Mouse (Mus musculus) right cerebral cortex, adult 18-20 months (tissue): Measurements from ENCODE around the gene Hist1h4c.
A peak's percentile ranks its signal among the peaks of the same experiment; 100 is the strongest.
"Not testable (repeated sequence)": the region's sequence is repeated elsewhere in the genome, so short reads cannot be mapped to it uniquely, and the experiment has no call there.

Source experiments
- DNase-seq: peaks from one replicate; pipeline ENCODE4 v3.0.0; 2022; ENCODE audit warnings: mixed read lengths

The Hist1h4c gene

DNA sequence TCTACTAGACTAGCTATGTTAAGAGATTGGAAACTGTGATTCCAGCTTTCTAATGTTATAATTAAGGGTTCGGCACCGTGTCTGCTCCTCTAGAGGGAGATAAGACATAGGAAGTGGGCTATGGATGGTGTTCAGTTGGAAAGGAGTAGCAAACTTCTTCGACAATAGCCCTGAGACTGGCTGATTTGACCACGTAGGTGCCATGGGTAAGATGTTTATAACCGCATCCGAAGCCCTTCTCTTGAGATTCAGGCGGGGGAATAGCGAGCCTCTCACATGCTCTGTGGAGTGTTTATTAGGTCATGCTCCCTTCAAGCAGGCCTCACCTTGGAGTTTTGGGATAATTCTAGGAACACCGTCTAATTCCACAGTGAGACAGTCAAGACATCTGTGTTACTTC lies 3.3 kb downstream of the Hist1h4c start:
- no peak for DNase-seq

DNA sequence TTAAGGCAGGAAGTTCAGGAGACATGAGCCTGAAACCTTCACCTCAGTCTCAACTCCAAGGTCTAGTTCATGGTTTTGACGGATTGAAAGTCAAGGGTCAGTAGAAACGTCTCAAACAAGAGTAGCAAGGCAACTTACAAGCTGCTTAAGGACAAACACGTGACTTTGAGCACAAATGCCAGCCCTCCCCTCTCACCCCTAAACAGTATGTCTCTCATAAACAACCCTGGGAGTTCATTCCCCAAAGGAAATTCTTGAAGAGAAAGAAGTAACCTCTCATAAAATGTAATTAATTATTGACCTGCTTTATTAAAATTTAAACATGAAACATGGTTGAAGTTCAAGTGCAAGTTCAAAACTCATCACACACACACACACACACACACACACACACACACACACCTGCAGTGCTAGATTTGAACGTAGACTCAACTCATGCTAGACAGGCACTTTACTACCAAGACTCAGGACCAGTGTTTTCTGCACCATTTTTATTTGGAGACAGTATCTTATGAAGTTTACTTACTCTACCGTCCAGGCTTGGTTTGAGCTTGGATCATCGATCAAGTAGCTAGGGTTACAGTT lies 4.3 kb downstream of the Hist1h4c start:
- no peak for DNase-seq

DNA sequence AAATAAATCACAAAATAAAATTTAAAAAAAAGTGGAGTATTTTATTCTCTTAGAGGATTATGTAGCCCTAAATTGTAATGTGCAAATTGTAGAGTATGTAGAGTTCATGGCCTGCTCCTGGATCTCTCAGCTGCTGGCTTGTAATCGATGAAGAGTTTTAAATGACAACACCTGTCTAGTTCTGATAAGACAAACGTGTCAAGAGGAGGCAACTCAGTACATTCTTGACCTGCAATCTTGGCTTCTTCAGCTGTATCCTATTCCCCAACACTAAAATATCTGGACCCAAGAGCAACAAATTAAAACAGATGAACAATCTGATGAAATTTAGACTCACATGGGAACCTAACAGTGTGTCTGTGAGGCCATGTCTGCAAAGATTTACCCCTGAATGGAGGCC lies 8.8 kb downstream of the Hist1h4c start:
- DNase-seq, result no peak

DNA sequence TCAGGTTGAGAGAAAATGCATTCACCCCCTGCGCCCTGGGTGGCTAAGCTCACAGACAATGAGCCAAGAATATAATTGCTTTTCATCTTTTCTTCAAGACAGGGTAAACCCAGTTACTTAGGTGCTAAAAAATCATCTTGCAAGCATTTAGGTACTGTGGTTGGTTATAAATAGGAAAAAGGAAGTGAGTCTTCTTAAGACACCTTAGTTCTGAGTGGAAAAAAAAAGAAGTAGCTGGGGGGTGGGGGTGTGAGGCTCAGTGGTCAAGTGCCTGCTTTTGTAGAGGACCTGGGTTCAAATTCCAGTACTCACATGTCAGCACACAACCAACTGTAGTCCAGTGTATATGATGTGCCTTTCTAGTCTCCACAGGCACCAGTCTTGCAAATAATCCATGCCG lies 9.3 kb downstream of the Hist1h4c start:
- DNase-seq, result no peak

DNA sequence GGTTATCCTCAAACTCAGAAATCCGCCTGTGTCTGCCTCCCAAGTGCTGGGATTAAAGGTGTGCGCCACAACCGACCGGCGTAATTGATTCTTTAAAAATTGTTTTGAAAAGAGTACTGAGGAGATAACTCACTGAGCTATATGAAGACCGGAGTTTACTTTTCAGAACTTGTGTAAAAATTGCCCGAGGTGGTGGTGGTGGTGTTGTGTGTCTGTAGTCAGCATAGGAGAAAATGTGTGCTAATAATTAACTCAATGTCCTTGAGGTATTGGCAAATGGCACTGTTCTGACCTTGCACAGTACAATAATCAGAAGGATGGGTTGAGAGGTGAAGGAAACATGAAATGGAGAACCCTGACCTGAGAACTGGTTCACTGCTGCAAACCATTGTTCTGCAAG lies 10.3 kb downstream of the Hist1h4c start:
- DNase-seq, result no peak

DNA sequence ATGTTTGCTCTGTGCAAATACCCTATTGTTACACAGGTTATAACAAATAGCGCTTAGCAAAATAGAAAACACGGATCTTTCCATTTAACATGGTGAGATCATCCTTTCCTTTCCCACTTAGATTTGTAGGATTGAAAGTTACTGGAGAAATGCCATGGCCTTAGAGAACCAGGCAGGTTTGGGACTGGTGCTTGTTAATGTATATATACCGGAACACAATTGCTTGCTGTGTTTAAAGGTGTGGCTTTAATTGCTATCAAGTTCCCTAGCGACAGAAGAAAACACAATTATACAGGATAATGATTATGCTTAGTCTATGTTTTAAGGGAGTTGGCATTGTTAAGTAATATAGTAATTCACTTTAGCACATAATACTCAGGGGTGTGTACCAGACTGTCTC lies 11.1 kb downstream of the Hist1h4c start:
- DNase-seq, result no peak

DNA sequence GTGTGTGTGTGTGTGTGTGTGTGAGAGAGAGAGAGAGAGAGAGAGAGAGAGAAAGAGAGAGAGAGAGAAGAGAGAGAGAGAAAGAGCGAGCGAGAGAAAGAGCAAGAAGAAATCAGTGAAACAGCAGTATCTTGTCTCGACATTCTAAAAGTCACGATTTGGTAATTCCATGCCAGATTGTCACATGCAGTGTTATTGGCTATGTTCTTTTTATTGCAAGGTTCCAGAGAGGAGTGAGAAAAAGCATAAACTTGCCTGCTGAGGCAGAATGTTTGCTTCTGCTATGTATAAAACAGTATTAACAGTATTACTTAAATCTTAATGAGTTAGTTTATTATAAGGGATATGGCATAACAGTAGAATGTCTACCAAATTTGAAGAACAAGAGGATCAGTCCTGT lies 12.3 kb downstream of the Hist1h4c start:
- no peak for DNase-seq

DNA sequence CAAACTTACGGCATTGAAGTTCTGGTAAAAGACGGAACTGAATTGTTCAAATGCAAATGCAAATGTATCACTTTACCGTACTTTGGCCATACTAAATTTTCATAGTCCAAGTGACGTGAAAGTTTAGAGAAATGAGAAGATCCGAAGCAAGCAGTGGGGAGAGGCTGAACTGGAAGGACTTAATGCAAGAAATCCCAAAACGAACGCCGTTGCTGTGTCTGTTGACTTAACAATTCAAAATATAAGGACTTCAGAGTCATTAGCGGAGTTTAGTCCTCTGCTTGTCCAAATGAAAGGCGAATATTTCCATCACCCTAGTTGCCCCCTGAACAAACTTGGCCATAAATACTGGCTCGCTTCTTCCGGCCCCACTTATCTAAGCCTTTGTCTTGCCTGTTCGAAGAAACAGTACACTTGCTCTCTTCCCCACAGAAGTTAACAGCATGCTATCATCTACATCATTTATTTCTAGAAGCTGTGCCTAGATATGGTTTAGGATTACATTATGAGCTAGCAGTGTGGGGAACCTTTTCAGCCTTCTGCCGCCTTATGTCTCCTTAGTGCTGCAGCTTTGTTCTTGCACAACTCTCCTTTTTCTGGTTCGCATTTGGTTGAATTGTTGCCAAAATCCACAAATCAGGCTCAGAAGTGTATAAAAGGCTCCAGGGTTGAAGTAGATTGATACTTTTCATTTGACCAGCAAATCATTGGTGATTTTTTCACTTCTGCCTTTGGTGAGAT lies 13.0 kb downstream of the Hist1h4c start:
- no peak for DNase-seq

DNA sequence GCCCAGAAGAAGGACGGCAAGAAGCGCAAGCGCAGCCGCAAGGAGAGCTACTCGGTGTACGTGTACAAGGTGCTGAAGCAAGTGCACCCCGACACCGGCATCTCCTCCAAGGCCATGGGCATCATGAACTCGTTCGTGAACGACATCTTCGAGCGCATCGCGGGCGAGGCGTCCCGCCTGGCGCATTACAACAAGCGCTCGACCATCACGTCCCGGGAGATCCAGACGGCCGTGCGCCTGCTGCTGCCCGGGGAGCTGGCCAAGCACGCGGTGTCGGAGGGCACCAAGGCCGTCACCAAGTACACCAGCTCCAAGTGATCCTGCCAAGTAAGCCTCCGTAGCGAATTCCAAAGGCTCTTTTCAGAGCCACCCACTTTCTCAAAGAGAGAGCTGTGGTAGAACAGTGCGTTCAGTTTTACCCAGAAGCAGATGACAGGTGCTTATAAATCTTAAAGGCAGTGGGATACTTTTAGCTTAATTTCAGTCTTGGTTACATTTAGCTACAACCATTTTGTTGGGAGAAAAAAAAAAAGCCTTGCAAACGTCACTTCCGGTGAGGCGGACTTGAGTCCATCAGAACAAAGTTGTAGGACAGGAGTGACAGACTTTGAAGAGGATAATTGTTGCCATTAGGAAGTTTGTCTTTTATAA lies 13.8 kb downstream of the Hist1h4c start:
- peak; percentile 50 for DNase-seq

DNA sequence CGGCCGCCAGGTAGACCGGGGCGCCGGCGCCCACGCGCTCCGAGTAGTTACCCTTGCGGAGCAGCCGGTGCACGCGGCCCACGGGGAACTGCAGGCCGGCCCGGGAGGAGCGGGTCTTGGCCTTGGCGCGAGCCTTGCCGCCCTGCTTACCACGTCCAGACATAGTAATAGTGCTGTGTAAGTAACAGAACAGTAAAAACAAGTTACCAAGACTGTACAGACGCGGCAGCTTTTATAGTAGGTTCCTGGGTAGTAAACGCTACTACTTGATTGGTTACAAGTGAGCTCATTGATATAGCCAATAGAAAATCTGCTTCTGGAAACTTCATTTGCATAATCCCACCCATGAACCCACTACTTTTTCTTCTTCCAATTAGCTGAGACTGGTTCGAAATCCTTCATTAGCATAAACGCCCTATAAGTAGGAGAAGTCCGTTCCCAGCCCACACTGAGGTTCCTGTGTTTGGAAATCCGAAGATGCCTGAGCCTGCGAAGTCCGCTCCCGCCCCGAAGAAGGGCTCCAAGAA lies 14.4 kb downstream of the Hist1h4c start, which contains the start of the genes Hist1h2ac and Hist1h2bc:
TSS of gene Hist1h2ac (minus strand) at position 194 of the 527 bp plus-strand sequence.
TSS of gene Hist1h2bc (plus strand) at position 445 of the 527 bp plus-strand sequence.
- DNase-seq, result peak; percentile 88

DNA sequence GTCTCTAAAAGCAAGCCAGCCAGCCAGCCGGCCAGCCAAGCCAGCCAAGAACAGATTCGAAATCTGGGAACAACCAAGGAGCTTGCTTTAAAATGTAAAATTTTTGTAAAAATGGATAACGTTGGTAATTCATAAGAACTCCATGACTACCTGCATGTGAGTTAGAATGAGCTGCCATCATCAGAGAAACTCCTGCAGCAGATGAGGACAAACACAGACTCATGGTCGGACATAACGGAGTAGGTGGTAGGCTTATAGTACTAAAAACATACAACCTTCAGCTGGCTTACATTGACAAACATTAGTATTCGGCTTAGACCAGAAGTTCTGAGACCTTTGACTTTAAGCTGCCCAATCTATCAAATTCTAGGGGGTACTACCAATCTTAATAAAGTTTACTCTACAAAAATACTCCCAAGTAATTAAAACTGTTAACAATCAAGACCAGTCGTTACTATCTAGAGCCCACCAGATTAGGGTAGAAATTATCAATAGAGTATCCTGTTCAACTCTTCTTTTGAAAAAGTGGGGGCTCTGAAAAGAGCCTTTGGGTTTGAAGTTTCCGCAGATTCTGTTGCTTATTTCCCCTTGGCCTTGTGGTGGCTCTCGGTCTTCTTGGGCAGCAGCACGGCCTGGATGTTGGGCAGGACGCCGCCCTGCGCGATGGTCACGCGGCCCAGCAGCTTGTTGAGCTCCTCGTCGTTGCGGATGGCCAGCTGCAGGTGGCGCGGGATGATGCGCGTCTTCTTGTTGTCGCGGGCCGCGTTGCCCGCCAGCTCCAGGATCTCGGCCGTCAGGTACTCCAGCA lies 15.1 kb downstream of the Hist1h4c start:
- not testable (repeated sequence) for DNase-seq

DNA sequence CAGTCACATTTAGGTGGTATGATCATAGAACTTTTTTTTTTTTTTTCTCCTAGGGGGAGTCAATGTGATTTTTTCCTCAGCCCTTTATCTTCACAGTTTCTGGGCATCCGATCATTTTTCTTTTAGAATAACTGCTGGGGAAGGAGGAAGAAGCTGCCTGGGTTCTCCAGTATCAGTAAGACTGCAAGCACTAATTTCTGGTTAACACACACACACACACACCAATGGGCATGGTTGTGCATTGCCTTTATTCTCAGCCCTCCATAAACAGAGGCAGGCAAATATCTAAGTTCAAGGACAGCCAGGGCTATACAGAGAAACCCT lies 15.7 kb downstream of the Hist1h4c start:
- no peak for DNase-seq

DNA sequence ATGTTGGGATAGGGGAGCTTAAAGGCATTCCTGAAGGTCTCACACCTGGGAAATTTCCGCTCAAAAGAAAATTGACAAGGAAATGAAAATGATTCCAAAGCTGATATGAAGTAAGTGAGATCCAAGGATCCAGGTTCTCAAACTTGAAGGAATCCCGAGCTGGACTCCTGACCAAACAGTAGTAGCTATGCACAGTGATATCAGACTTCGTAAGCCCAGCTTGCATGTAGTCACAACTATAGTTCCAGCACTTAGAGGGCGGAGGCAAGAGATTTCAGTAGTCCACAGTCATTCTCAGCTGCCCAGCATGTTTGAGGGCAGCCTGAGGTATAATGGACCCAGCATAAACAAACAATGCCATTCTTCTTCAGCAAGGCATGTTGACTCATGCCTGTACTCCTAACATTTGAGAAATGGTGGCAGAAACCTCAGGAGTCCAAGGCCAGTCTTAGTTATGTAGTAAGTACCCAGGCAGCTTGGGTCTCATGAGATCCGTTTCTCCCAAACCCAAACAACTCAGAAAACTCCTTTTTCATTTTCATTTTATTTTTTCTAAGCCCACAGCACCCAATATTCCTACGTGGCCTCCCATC lies 16.2 kb downstream of the Hist1h4c start:
- no peak for DNase-seq

DNA sequence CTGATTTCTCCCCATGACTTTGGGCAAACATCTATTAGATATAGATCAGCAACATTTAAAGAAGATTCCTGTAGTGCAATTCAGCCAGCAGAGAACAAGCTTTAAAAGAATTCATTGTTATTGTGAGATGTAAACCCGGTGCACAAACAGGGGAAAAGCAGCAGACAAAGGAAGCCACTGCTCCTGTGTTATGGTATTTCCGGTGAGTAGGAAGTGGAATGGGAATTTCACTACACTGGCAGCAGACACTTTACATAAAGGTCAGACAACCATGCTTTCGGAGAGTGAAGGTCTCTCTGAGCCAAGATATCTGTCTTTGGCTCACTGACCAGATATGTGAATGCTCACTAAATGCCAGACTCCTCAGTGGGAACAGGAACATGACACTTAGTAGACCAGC lies 35.7 kb downstream of the Hist1h4c start:
- no peak for DNase-seq

DNA sequence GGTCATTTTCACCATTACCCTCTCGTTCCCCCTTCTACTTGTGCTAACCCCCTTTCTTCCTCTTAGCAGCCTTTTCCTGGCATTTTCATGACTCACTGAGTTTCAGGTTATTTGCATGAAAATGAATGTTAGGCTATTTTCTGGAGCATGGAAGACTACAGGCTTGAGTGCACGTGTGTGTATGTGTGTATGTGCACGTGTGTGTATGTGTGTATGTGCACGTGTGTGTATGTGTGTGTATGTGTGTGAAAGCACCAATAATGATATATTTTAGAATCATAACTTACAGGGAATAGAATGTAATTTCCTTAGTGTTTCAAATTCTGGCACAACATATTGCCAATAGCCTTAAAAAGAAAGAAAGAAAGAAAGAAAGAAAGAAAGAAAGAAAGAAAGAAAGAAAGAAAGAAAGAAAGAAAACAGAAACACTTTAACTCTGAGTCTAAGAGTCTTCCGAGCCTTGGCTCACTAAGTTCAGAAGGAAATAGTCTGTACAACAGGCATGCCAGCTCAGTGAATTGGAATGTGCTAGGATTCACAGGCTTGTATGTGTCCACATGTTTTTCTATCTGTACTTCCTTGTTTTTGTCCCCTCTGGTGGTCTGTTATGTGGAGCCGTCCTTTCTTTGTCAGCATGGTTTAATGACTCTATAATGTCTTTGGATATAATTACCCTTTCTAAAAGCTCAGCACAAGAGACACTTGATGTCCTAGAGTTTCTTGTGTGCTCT lies 38.5 kb downstream of the Hist1h4c start:
- DNase-seq, result no peak
